Mouse (Mus musculus): ENCODE results near the gene Zc2hc1c.

Gene Zc2hc1c

DNA sequence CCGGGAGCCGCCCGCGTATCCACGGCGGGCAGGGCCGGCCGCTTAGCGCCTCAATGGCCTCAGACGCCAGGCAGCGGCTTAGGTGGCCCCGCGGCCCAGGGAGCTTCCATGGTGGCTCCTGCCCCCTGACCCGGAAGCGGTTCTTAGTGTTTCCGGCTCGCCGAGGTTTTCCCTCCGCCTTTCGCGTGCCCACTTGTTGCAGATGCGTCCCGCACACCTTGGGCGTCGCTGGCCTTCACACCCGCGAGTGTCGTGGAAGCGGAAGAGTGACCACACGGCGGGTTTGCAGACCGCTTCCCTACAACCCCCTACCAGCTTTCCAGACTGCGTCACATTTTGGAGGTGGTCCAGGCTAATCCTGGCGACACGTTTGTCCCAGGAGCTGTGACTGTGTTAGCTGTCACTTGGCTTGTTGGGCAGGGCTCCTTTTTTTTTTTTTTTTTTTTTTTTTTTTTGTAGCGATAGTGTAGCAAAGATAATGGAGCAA is 50.9 kb downstream of the Zc2hc1c start, which contains the start of gene Nek9:
Gene Nek9 (minus strand): TSS at position 120 of the 487 bp plus-strand sequence.
- peak; percentile 95 to 97 for DNase-seq (ENCODE audit: low spot score in 2 of 2)

DNA sequence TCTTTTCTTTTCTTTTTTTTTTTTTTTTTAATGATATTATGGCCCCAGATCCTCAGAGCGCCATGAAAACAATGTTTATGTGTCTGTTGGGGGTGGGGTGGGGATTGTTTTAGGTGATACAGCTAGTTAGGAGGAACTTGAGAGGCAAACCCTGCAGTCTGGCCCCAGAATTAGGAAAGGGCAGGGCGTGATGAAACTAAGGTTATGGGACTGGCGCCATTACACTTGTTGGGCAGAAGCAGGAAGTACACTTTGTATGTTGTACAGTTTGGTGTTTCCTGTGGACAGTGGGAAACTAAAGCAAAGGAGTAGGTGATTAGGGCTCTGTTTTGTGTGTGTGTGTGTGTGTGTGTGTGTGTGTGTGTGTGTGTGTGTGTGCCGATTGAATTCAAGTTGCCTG is 51.6 kb downstream of the Zc2hc1c start:
- no peak for DNase-seq (ENCODE audit: low spot score in 2 of 2)

DNA sequence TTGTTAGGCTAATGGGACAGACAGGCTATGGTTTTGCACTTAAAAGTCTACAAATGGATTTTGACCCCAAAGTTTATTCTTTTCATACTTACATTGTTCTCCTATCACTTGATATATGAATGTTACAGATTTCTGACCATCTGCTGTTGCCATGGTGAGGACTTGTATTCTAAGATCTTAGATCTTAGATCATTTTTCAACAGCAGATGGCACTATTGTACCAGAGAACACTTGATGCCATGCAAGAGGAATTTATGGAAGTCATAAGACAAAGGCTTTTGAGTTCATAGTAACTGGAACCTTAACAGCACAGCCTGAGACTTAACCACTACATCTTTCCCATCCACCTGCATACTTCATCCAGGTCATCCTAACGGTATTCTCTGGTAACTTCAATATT is 52.7 kb downstream of the Zc2hc1c start:
- DNase-seq (ENCODE audit: low spot score in 2 of 2) = no peak

DNA sequence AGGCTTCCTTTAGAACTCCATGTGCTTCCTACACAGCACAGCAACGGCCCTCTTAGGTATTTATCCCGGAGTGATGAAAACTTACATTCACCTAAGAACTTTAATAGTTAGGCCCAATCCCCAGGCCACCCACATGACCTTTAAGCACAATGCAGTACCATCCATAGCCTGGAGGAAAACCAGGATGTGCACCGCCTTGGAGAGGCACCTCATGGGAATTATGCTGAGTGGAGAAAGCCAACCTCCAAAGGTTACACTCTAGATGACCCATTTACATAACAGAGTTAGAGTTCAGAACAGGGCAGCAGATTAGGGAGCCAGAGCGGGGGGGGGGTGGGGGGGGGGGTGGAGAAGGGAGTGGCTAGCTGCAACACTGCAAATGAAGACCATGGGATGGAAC is 53.9 kb downstream of the Zc2hc1c start:
- DNase-seq (ENCODE audit: low spot score in 2 of 2) = no peak

DNA sequence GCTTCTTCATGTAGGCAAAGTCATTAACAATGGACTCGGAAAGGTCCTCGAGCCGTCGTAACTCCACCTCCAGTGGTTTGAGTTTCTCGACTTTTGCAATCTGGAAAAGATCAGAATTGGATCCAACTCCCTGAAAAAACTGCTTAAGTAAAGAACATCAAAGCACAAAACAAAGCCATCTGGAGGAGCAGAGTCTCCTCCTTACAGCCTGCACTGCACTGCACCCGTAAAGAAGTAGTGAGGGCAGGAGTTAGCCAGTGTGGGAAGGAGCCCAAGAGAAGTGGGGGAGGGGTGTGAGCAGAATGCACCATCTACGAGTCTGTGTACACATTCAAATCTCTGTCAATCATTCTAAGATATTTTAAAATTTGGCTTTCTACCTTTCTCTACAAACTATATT is 55.9 kb downstream of the Zc2hc1c start:
- no peak for DNase-seq (ENCODE audit: low spot score in 2 of 2)

- no peak for DNase-seq (ENCODE audit: low spot score in 2 of 2)
These were observed 57.2 kb downstream of the Zc2hc1c start for GRCm38 (mm10) chr12:85345559-85345958.

DNA sequence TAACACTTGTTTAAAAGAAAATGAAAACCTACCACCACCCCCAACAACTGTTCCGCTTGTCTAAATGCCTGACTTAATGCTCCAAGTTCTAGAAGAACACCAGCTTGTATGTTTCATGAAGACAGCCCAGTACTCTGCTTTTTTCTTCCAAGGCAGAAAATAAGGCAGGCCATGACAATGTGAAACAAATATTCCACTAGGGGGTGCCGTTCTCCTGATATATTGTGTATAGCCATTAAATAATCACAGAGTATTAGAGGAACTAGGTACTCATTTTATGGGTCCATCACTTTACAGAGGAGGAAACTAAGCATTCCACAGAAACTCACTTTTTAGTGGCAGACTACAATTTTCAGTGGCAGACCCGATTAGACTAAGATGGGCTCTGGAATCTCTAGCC is 58.0 kb downstream of the Zc2hc1c start:
- peak in 1 of 2 experiments; percentile 41 for DNase-seq (ENCODE audit: low spot score in 2 of 2)

DNA sequence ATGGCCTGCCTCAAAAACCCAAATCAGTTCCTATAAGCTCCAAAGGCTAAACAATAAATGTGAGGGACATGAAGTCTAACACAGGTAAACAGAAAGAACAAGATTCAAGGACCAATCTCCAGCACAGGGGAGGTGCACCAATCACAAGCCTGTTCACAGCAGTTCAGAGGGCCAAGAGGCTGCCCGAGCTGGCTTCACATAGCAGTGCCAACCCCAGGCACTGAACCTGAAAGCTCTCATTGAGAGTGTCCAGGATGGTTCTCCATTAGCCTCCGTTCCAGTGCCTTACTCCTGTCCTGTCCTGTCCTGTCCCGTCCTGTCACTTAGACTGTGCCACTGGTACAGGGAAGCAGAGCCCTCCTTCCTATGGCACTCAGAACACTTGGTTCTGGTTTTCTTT is 58.8 kb downstream of the Zc2hc1c start:
- no peak for DNase-seq (ENCODE audit: low spot score in 2 of 2)

DNA sequence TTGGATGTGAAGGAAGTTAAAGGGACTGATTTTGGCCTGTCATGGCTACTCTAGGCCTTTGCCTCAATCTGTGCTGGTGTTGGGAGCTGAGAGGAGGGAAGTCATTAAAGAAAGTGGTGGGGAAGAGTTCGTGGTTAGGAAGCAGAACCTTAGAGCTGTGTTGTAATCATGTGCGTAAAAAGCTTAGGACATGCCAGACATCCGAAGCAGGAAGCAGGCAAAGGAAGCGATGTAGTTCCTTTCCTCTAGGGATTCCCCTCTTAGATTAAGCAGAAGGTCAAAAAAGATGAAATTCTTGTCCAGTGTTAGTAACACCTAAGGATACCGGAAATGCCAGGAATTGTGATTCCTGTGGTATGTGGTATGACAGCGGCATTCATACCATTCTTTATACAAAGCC is 59.9 kb downstream of the Zc2hc1c start:
- no peak for DNase-seq (ENCODE audit: low spot score in 2 of 2)

Data from right cerebral cortex, postnatal 10 days (tissue).